Mouse (Mus musculus): ENCODE data around the gene Gm10234. TPM values are rescaled to one million over a fixed set of nuclear protein-coding genes. Genes with fewer than 3 reads are reported as not detected.

The Gm10234 gene
- polyA plus RNA-seq (2012): not detected in 2 replicates

GRCm38 (mm10) chr6:95321812-95322211, at the start of gene Gm10234:
Gene Gm10234 (plus strand): TSS chr6:95322112.

Other genes starting within 250 kb of the Gm10234 start
- gene Kbtbd8, start 204.9 kb upstream of the Gm10234 start, polyA plus RNA-seq (2012): 0.01 TPM in 1 of 2 replicates, not detected in the other